Mouse (Mus musculus) forebrain, embryonic 12.5 days (tissue): ENCODE measurements around the gene Fgfrl1. TPM values are rescaled to one million over a fixed set of nuclear protein-coding genes. Genes with fewer than 3 reads are reported as not detected.
"Not testable (repeated sequence)": the region's sequence is repeated elsewhere in the genome, so short reads cannot be mapped to it uniquely, and the experiment has no call there.

Experiments
- ATAC-seq: fragments of 200-750 bp; cut with Nextera tagmentation; 2 replicates; pipeline ENCODE4 v1.8.0; 2017; ENCODE audit warnings: moderate TSS enrichment; ENCODE audit not compliant: low FRiP score
- H3K27ac ChIP-seq: fragments of 300-500 bp; sonication (generic); 2 replicates; pipeline ENCODE4 v1.5.1; 2016; ENCODE audit warnings: mild to moderate bottlenecking
- H3K27me3 ChIP-seq: fragments of 300-500 bp; sonication (generic); 2 replicates; pipeline ENCODE4 v1.6.1; 2016; ENCODE audit warnings: mild to moderate bottlenecking
- H3K36me3 ChIP-seq: fragments of 300-500 bp; sonication (generic); replicated peaks from 2 replicates; pipeline ENCODE4 v1.6.1; 2016; ENCODE audit warnings: mild to moderate bottlenecking
- H3K4me1 ChIP-seq: fragments of 300-500 bp; sonication (generic); 2 replicates; pipeline ENCODE4 v1.6.1; 2016
- H3K4me2 ChIP-seq: fragments of 300-500 bp; sonication (generic); 2 replicates; pipeline ENCODE4 v1.6.1; 2016; ENCODE audit warnings: mild to moderate bottlenecking, moderate library complexity
- H3K4me3 ChIP-seq: fragments of 300-500 bp; sonication (generic); replicated peaks from 2 replicates; pipeline ENCODE4 v1.5.1; 2016; ENCODE audit warnings: mild to moderate bottlenecking
- H3K9ac ChIP-seq: fragments of 300-500 bp; sonication (generic); 2 replicates; pipeline ENCODE4 v1.6.1; 2016; ENCODE audit warnings: mild to moderate bottlenecking
- H3K9me3 ChIP-seq: fragments of 300-500 bp; sonication (generic); 2 replicates; pipeline ENCODE4 v1.6.1; 2016
- WGBS: fragments of 180-500 bp; shearing (Covaris S2); methylation state at CpG from one replicate; pipeline ENCODE4 v1.1.7; 2016; 5-methylcytosine and 5-hydroxymethylcytosine counted together
- polyA plus RNA-seq: library from polyadenylated mRNA; unstranded; fragments of >200 nt; fragmentation: Nextera tagmentation; extraction: Ambion mirVana; gene quantifications from 2 replicates; pipeline ENCODE4 v1.2.1, GENCODE M21; 2016

Fgfrl1 gene
- polyA plus RNA-seq, 1 experiment from 2014 or later, result 19.3 TPM

GRCm38 (mm10) chr5:108744629-108745028, 52.4 kb downstream of the Fgfrl1 start:
- no peaks in the 10 kb centered on the region for H3K9me3 ChIP-seq
- no peak overlapping the region for H3K27ac ChIP-seq
- no peaks in the 10 kb centered on the region for H3K4me1 ChIP-seq
- no peak overlapping the region for H3K9ac ChIP-seq
- no peaks in the 10 kb centered on the region for H3K27me3 ChIP-seq
- H3K36me3 ChIP-seq, result no peaks in the 10 kb centered on the region
- H3K4me2 ChIP-seq, result no peak overlapping the region
- no peak overlapping the region for H3K4me3 ChIP-seq
- ATAC-seq, result no peak
- WGBS, result 87% methylated on average over 3 of the region's 3 CpGs

GRCm38 (mm10) chr5:108750328-108751210, 58.4 kb downstream of the Fgfrl1 start:
- 75% methylated on average over 5 of the region's 5 CpGs for WGBS
- Histone ChIP-seq H3K4me3 (no peak overlapping the region), H3K36me3 (no peaks in the 10 kb centered on the region), H3K4me1 (no peaks in the 10 kb centered on the region), H3K27me3 (0 out of 2 replicates have a peak, but pooled peaks cover 3% of the 10 kb centered on the region), H3K9ac (no peak overlapping the region), H3K27ac (no peak overlapping the region), H3K9me3 (no peaks in the 10 kb centered on the region), H3K4me2 (no peak overlapping the region)
- ATAC-seq, result no peak

- H3K4me3 ChIP-seq, H3K36me3 ChIP-seq, ATAC-seq, H3K9me3 ChIP-seq, H3K27me3 ChIP-seq, H3K4me1 ChIP-seq, H3K9ac ChIP-seq, H3K4me2 ChIP-seq, H3K27ac ChIP-seq: not testable (repeated sequence)
- 84% methylated on average over 4 of the region's 4 CpGs for WGBS
Measured at GRCm38 (mm10) chr5:108751258-108751657, 59.1 kb downstream of the Fgfrl1 start.

Other genes starting within 250 kb of the Fgfrl1 start
- 0.10 TPM in 1 of 2 replicates, not detected in the other for gene Mfsd7a, start 243.5 kb upstream of the Fgfrl1 start, polyA plus RNA-seq
- gene Pcgf3, start 231.2 kb upstream of the Fgfrl1 start, polyA plus RNA-seq, result 36.2 and 36.8 TPM in 2 replicates
- 12.3 and 12.5 TPM in 2 replicates for gene Cplx1, start 142.4 kb upstream of the Fgfrl1 start, polyA plus RNA-seq
- gene Gak, start 62.6 kb upstream of the Fgfrl1 start, polyA plus RNA-seq, result 57.7 and 61.0 TPM in 2 replicates
- gene Tmem175, start 62.6 kb upstream of the Fgfrl1 start, polyA plus RNA-seq, result 19.6 and 20.0 TPM in 2 replicates
- 9.5 and 9.6 TPM in 2 replicates for gene Idua, start 32.1 kb upstream of the Fgfrl1 start, polyA plus RNA-seq
- 19.7 and 20.7 TPM in 2 replicates for gene Dgkq, start 22.7 kb upstream of the Fgfrl1 start, polyA plus RNA-seq
- 1.2 TPM in 2 replicates for gene Slc26a1, start 16.8 kb upstream of the Fgfrl1 start, polyA plus RNA-seq
- gene Rnf212, start 82.6 kb downstream of the Fgfrl1 start, polyA plus RNA-seq, result 0.29 TPM in 1 of 2 replicates, not detected in the other
- gene Tmed11, start 103.0 kb downstream of the Fgfrl1 start, polyA plus RNA-seq, result not detected in 2 replicates
- gene Vmn2r8, start 116.5 kb downstream of the Fgfrl1 start, polyA plus RNA-seq, result not detected in 2 replicates
- not detected in 2 replicates for gene Vmn2r9, start 160.2 kb downstream of the Fgfrl1 start, polyA plus RNA-seq